Mouse (Mus musculus): ENCODE results near the gene Paqr7. TPM values are rescaled to one million over a fixed set of nuclear protein-coding genes. Genes with fewer than 3 reads are reported as not detected.

Gene Paqr7
- polyA plus RNA-seq, 1 experiment from 2014 or later: 11.5 TPM

- no peak overlapping the region for H3K4me2 ChIP-seq (replicated peaks)
- H3K27ac ChIP-seq: no peak overlapping the region
- no peaks in the 10 kb centered on the region for H3K4me1 ChIP-seq (replicated peaks; ENCODE audit: control insufficient read depth, insufficient read depth, low read length)
- DNase-seq (ENCODE audit: low spot score) (no peak), ATAC-seq (ENCODE audit: low FRiP score) (no peak)
- no peaks in the 10 kb centered on the region for H3K9me3 ChIP-seq (ENCODE audit: control insufficient read depth, low read length)
- no peak overlapping the region for H3K4me3 ChIP-seq (replicated peaks; ENCODE audit: low read length)
- no peaks in the 10 kb centered on the region for H3K36me3 ChIP-seq (replicated peaks; ENCODE audit: control insufficient read depth, insufficient read depth)
- WGBS: 89% methylated on average over 5 of the region's 5 CpGs
- H3K27me3 ChIP-seq (ENCODE audit: control insufficient read depth, insufficient read depth, low read length): no peaks in the 10 kb centered on the region
- no peak overlapping the region for H3K9ac ChIP-seq
Observed at GRCm38 (mm10) chr4:134458856-134459255, 37.6 kb upstream of the Paqr7 start.

DNA sequence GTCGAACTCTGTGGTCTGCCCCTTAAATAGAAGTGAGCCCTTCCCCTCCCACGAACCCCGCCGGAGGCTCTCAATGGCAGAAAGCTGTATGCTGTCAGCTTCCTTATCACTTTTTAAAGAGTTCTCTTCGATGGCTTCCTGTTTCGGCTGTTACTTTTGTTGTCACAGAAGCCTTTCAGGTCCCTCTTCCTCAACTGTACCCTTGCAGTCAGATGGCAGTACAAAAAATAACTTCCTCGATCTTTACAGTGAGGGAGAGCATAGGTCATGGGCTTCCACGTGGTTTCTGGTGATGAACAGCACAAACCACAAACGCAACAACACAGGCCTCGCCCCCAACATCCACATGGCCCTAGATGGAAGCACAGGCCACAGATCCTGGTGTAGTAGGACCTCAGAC, 36.2 kb upstream of the Paqr7 start:
- Histone ChIP-seq H3K27ac (no peak overlapping the region), H3K36me3 (replicated peaks; ENCODE audit: control insufficient read depth, insufficient read depth) (no peaks in the 10 kb centered on the region)

GRCm38 (mm10) chr4:134461252-134461651, 35.2 kb upstream of the Paqr7 start:
- H3K4me2 ChIP-seq (replicated peaks): no peak overlapping the region
- DNase-seq (ENCODE audit: low spot score) (no peak), ATAC-seq (ENCODE audit: low FRiP score) (no peak)
- no peaks in the 10 kb centered on the region for H3K9me3 ChIP-seq (ENCODE audit: control insufficient read depth, low read length)
- 88% methylated on average over 5 of the region's 5 CpGs for WGBS
- peaks cover 13% of the 10 kb centered on the region for H3K4me1 ChIP-seq (replicated peaks; ENCODE audit: control insufficient read depth, insufficient read depth, low read length)
- no peak overlapping the region for H3K27ac ChIP-seq
- H3K9ac ChIP-seq: no peak overlapping the region
- H3K27me3 ChIP-seq (ENCODE audit: control insufficient read depth, insufficient read depth, low read length): no peaks in the 10 kb centered on the region
- H3K36me3 ChIP-seq (replicated peaks; ENCODE audit: control insufficient read depth, insufficient read depth): no peaks in the 10 kb centered on the region
- no peak overlapping the region for H3K4me3 ChIP-seq (replicated peaks; ENCODE audit: low read length)

More for the DNA sequence above, 36.2 kb upstream of the Paqr7 start:
- no peak for ATAC-seq (ENCODE audit: low FRiP score)
- WGBS: 85% methylated on average over 10 of the region's 10 CpGs
- H3K4me3 ChIP-seq (replicated peaks; ENCODE audit: low read length): no peak overlapping the region
- DNase-seq (ENCODE audit: low spot score): no peak
- no peak overlapping the region for H3K4me2 ChIP-seq (replicated peaks)
- H3K27me3 ChIP-seq (ENCODE audit: control insufficient read depth, insufficient read depth, low read length): no peaks in the 10 kb centered on the region
- peaks cover 3% of the 10 kb centered on the region; the same call in 1 of the 2 replicates for H3K4me1 ChIP-seq (replicated peaks; ENCODE audit: control insufficient read depth, insufficient read depth, low read length)
- no peaks in the 10 kb centered on the region for H3K9me3 ChIP-seq (ENCODE audit: control insufficient read depth, low read length)
- H3K9ac ChIP-seq: no peak overlapping the region

DNA sequence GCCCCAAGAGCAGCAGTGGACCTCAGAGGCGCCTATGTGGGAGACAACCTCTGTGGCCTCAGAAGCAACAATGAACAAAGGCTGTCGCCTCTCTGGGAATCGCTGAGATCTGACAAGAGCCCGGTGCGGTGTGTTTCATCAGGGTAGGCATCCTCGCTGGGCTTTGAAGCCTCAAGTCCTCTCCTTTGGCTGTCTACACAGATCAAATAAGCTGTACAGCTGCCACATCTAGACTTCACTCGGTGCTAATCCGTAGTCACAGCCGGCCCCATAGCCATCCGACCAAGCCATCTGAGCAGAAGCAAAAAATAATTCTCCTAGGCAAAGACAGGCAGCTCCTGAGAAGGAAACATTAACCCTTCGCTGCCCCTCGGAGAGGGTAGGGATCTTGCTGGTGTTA, 30.7 kb upstream of the Paqr7 start:
- 30% methylated on average over 12 of the region's 12 CpGs for WGBS
- Histone ChIP-seq H3K36me3 (replicated peaks; ENCODE audit: control insufficient read depth, insufficient read depth) (peaks cover 2% of the 10 kb centered on the region), H3K27ac (peak overlapping the region; percentile 96), H3K9ac (peak overlapping the region; percentile 84), H3K9me3 (ENCODE audit: control insufficient read depth, low read length) (no peaks in the 10 kb centered on the region), H3K4me1 (replicated peaks; ENCODE audit: control insufficient read depth, insufficient read depth, low read length) (peaks cover 25% of the 10 kb centered on the region), H3K27me3 (ENCODE audit: control insufficient read depth, insufficient read depth, low read length) (no peaks in the 10 kb centered on the region), H3K4me2 (replicated peaks) (peak overlapping the region; percentile 67), H3K4me3 (replicated peaks; ENCODE audit: low read length) (peak overlapping the region; percentile 12)
- no peak for ATAC-seq (ENCODE audit: low FRiP score)
- DNase-seq (ENCODE audit: low spot score): no peak

- DNase-seq (ENCODE audit: low spot score): no peak
Observed at GRCm38 (mm10) chr4:134466381-134467262, 29.9 kb upstream of the Paqr7 start.

DNA sequence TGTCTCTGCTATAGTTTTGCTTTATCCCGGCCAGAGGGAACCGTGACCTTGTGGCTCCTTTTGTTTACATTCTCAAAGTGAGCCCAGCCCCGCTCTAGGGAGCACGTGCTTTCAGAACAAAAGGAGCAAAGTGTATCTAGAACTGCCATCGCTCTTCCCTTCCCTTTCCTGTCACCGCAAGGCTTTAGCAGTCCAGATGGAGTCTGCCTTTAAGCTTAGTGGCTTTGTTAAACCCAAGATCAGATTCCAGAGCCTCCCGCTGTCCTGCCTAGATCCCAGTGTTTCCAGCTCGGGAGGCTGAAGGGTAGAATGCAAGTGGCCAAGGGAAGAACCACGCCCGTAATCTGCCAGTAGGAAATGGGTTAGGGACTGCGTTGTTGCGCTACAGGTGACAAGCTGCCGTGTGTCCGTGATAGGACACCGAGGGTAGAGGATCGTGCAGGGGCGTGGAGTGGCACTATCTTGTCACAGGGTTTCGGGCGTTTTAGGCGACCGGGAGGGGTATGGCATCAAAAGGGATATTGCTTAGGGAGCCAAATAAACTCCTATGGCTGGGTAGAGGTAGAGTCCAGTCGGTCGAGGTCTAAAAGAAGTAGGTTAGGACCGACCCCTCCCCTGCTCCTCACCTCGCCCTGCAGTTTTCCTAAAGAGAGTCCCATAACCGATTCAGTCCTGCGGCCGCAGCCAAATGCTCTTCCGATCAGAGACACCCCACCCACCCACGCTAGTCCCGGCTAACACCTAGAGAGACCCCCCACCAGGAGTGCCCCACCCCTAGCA, 28.9 kb upstream of the Paqr7 start:
- no peaks in the 10 kb centered on the region for H3K9me3 ChIP-seq (ENCODE audit: control insufficient read depth, low read length)
- peaks cover 20% of the 10 kb centered on the region for H3K36me3 ChIP-seq (replicated peaks; ENCODE audit: control insufficient read depth, insufficient read depth)
- ATAC-seq (ENCODE audit: low FRiP score) (peak; percentile 28), DNase-seq (ENCODE audit: low spot score) (peak; percentile 71)
- peak overlapping the region; percentile 96 for H3K27ac ChIP-seq
- under 1% methylated on average over 31 of the region's 31 CpGs for WGBS
- H3K4me2 ChIP-seq (replicated peaks): peak overlapping the region; percentile 67
- H3K27me3 ChIP-seq (ENCODE audit: control insufficient read depth, insufficient read depth, low read length): no peaks in the 10 kb centered on the region
- peaks cover 42% of the 10 kb centered on the region for H3K4me1 ChIP-seq (replicated peaks; ENCODE audit: control insufficient read depth, insufficient read depth, low read length)
- H3K9ac ChIP-seq: peak overlapping the region; percentile 84
- peak overlapping the region; percentile 72 for H3K4me3 ChIP-seq (replicated peaks; ENCODE audit: low read length)

More at GRCm38 (mm10) chr4:134466381-134467262, 29.9 kb upstream of the Paqr7 start:
- peak overlapping the region; percentile 96 for H3K27ac ChIP-seq
- peaks cover 10% of the 10 kb centered on the region for H3K36me3 ChIP-seq (replicated peaks; ENCODE audit: control insufficient read depth, insufficient read depth)
- peak overlapping the region; percentile 72 for H3K4me3 ChIP-seq (replicated peaks; ENCODE audit: low read length)
- no peak for ATAC-seq (ENCODE audit: low FRiP score)
- 36% methylated on average over 11 of the region's 11 CpGs for WGBS
- peaks cover 32% of the 10 kb centered on the region for H3K4me1 ChIP-seq (replicated peaks; ENCODE audit: control insufficient read depth, insufficient read depth, low read length)
- peak overlapping the region; percentile 84 for H3K9ac ChIP-seq
- H3K27me3 ChIP-seq (ENCODE audit: control insufficient read depth, insufficient read depth, low read length): no peaks in the 10 kb centered on the region
- H3K4me2 ChIP-seq (replicated peaks): peak overlapping the region; percentile 67
- no peaks in the 10 kb centered on the region for H3K9me3 ChIP-seq (ENCODE audit: control insufficient read depth, low read length)

- Histone ChIP-seq H3K9me3 (ENCODE audit: control insufficient read depth, low read length) (no peaks in the 10 kb centered on the region), H3K27ac (peak within 1 kb of the TSS; percentile 96), H3K4me2 (replicated peaks) (peak within 1 kb of the TSS; percentile 67), H3K4me3 (replicated peaks; ENCODE audit: low read length) (peak within 1 kb of the TSS; percentile 72), H3K4me1 (replicated peaks; ENCODE audit: control insufficient read depth, insufficient read depth, low read length) (peaks cover 47% of the 10 kb centered on the region), H3K9ac (peak within 1 kb of the TSS; percentile 84), H3K27me3 (ENCODE audit: control insufficient read depth, insufficient read depth, low read length) (no peaks in the 10 kb centered on the region), H3K36me3 (replicated peaks; ENCODE audit: control insufficient read depth, insufficient read depth) (peaks cover 26% of the 10 kb centered on the region)
- DNase-seq (ENCODE audit: low spot score) (peak; percentile 95), ATAC-seq (ENCODE audit: low FRiP score) (peak; percentile 95)
- 0% methylated on average over 31 of the region's 31 CpGs for WGBS
Observed at GRCm38 (mm10) chr4:134468215-134468575, 28.3 kb upstream of the Paqr7 start, which contains the start of gene Stmn1. Stmn1 (plus strand) TSS chr4:134468320.

DNA sequence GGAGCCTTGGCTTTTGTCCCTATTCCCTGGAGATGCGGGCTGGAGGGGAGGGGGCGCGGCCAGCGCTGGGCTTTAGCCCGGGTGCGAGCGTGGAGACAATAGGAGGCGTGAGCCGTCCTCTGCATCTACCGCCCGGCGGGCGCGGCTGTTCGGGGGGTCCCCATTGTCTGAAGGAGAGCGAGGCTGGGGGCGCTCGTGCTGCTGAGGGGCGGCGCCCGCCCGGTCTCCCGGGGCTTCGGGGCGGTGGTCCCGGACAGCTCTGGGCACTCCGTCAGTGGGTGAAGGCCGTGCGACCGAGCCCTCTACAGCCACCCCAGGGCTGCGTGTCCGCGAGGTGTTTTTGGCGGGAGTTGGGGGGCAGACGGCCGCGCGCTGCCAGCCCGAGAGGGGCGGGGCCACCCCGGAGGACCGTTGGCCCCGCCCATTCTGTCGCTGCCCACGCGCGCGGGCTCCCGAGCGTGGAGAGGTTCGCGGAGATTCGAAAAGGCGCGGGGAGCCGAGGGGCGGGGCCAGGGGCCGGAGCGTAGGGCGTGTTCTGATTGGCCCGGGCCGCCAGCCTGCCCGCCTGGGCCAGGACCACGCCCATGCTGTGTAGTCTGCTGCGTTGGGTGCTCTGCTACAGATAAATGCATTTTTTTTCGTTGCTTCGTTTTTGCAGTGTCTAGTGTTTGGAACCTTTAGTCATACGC, 27.8 kb upstream of the Paqr7 start:
- WGBS: under 1% methylated on average over 55 of the region's 68 CpGs
- Histone ChIP-seq H3K36me3 (replicated peaks; ENCODE audit: control insufficient read depth, insufficient read depth) (peaks cover 29% of the 10 kb centered on the region), H3K9ac (peak overlapping the region; percentile 84), H3K27me3 (ENCODE audit: control insufficient read depth, insufficient read depth, low read length) (no peaks in the 10 kb centered on the region), H3K4me3 (replicated peaks; ENCODE audit: low read length) (peak overlapping the region; percentile 72), H3K9me3 (ENCODE audit: control insufficient read depth, low read length) (no peaks in the 10 kb centered on the region), H3K4me2 (replicated peaks) (peak overlapping the region; percentile 67), H3K4me1 (replicated peaks; ENCODE audit: control insufficient read depth, insufficient read depth, low read length) (peaks cover 49% of the 10 kb centered on the region), H3K27ac (peak overlapping the region; percentile 96)
- DNase-seq (ENCODE audit: low spot score) (peak; percentile 96), ATAC-seq (ENCODE audit: low FRiP score) (peak; percentile 82)

Measured in hindbrain, embryonic 14.5 days (tissue).